Mouse (Mus musculus): ENCODE data around the gene Trpm5. TPM values are rescaled to one million over a fixed set of nuclear protein-coding genes. Genes with fewer than 3 reads are reported as not detected.

Trpm5 gene
- polyA plus RNA-seq, 1 experiment from 2014 or later, result 6.9 TPM

DNA sequence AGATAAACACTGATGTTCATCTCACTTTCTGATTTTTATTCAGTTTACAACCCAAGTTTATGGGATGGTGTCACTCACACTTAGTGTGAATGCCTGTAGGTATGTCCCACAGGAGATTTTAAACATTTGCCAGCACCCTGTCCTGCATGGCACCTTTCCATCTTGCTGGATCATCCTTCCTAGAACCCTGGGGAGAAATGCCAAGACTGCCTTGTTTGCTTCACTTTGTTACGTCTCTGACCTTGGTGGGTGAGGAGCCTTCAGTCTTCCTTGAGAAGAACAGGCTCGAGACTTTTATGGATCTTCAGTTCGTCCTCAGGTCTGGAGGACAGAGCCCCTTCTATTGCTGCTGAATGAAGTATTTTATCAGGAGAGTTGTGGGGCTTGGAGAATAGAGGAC is 45.1 kb downstream of the Trpm5 start:
- Histone ChIP-seq H3K27ac (ENCODE audit: low read length) (no peak overlapping the region), H3K9ac (replicated peaks; ENCODE audit: low read length) (no peak overlapping the region), H3K4me2 (replicated peaks; ENCODE audit: low read depth, low read length) (no peak overlapping the region), H3K4me3 (ENCODE audit: low read length) (no peak overlapping the region), H3K27me3 (ENCODE audit: insufficient read depth, low read length) (no peaks in the 10 kb centered on the region), H3K36me3 (ENCODE audit: insufficient read depth, low read length) (no peaks in the 10 kb centered on the region), H3K4me1 (ENCODE audit: insufficient read depth, low read length) (peaks cover 10% of the 10 kb centered on the region), H3K9me3 (ENCODE audit: low read length) (peaks cover 4% of the 10 kb centered on the region; the same call in 1 of the 2 replicates)
- ATAC-seq (ENCODE audit: low FRiP score, low TSS enrichment), result no peak
- WGBS, result 82% methylated on average over 3 of the region's 3 CpGs

DNA sequence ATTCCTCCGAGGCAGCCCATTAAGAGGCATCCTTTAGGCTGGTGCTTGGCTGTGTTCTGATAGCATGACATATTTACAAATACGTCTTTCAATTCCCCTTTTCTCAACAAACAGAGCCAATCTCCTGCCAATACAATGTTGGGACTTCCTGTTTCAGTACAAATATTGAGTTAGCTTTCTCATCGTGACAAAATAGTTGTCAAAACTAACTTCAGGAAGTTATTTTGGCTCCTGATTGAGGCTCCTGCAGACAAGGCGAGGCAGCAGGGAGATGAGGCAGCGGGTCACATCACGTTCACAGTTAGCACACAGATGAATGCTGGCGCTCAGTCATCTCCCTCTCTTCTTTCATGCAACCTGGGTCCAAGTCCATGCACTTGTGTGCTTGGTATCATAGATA is 48.1 kb downstream of the Trpm5 start:
- H3K4me3 ChIP-seq (ENCODE audit: low read length), result no peak overlapping the region
- H3K4me1 ChIP-seq (ENCODE audit: insufficient read depth, low read length), result peaks cover 11% of the 10 kb centered on the region; the same call in 1 of the 2 replicates
- no peaks in the 10 kb centered on the region for H3K36me3 ChIP-seq (ENCODE audit: insufficient read depth, low read length)
- WGBS, result 77% methylated on average over 7 of the region's 7 CpGs
- ATAC-seq (ENCODE audit: low FRiP score, low TSS enrichment), result no peak
- H3K9ac ChIP-seq (replicated peaks; ENCODE audit: low read length), result no peak overlapping the region
- H3K27me3 ChIP-seq (ENCODE audit: insufficient read depth, low read length), result no peaks in the 10 kb centered on the region
- no peak overlapping the region for H3K27ac ChIP-seq (ENCODE audit: low read length)
- H3K9me3 ChIP-seq (ENCODE audit: low read length), result peaks cover 4% of the 10 kb centered on the region; the same call in 1 of the 2 replicates
- H3K4me2 ChIP-seq (replicated peaks; ENCODE audit: low read depth, low read length), result no peak overlapping the region

DNA sequence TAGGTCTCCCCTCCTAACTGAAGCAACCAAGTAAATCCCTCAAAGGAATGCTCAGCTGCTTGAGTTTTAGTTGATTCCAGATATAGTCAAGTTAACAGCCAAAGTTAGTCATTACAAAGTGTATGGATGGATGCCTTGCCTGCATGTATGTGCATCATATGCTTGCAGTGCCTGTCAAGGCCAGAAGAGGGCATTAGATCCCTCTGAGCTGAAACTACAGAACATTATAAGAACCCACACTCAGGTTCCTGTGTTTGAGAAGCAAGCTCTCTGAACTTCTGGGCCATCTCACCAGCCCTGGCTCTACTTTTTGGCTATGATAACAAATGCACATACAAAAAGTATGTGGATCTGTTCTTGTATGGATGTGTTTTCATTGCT is 49.6 kb downstream of the Trpm5 start:
- H3K4me3 ChIP-seq (ENCODE audit: low read length), result no peak overlapping the region
- H3K9me3 ChIP-seq (ENCODE audit: low read length), result peaks cover 4% of the 10 kb centered on the region; the same call in 1 of the 2 replicates
- H3K4me1 ChIP-seq (ENCODE audit: insufficient read depth, low read length), result peaks cover 14% of the 10 kb centered on the region; the same call in 1 of the 2 replicates
- no peak overlapping the region for H3K9ac ChIP-seq (replicated peaks; ENCODE audit: low read length)
- no peak for ATAC-seq (ENCODE audit: low FRiP score, low TSS enrichment)
- H3K27ac ChIP-seq (ENCODE audit: low read length), result no peak overlapping the region
- no peaks in the 10 kb centered on the region for H3K27me3 ChIP-seq (ENCODE audit: insufficient read depth, low read length)
- no peak overlapping the region for H3K4me2 ChIP-seq (replicated peaks; ENCODE audit: low read depth, low read length)
- no peaks in the 10 kb centered on the region for H3K36me3 ChIP-seq (ENCODE audit: insufficient read depth, low read length)

DNA sequence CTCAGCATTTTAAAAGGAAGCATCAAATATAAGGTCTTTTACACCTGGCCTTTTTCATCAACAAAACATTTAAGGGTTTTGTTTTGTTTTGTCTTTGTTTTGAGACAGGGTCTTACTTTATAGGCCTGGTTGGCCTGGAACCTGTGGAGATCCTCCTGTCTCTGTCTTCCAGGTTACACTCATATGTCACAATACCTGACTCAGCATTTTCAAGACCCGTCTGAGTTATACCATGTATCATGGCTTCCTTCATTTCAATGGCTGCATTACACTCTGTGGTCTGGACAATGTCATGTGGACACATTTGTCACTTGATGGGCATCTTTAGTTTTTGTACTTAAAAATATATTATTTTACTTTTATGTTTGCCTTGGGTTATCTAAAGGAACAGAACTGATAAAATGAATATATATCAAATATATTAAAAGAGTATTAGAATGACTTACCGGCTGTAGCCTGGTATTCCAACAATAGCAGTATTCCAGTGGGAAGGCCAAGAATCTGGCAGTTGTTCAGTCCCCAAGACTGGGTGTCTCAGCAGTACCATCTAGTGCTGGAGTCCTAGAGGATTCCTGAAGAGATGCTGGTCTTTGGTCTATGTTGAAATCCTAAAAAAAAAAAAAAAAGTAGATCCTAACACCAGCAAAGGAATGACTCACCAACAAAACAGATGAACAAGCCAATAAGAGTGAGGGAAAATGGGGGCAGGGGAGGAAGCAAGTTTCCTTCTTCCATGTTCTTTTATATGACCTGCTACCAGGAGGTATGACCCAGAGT is 50.2 kb downstream of the Trpm5 start:
- Histone ChIP-seq H3K27me3 (ENCODE audit: insufficient read depth, low read length) (no peaks in the 10 kb centered on the region), H3K4me3 (ENCODE audit: low read length) (no peak overlapping the region), H3K9me3 (ENCODE audit: low read length) (peaks cover 4% of the 10 kb centered on the region; the same call in 1 of the 2 replicates), H3K4me1 (ENCODE audit: insufficient read depth, low read length) (peaks cover 14% of the 10 kb centered on the region; the same call in 1 of the 2 replicates), H3K36me3 (ENCODE audit: insufficient read depth, low read length) (no peaks in the 10 kb centered on the region), H3K4me2 (replicated peaks; ENCODE audit: low read depth, low read length) (no peak overlapping the region), H3K27ac (ENCODE audit: low read length) (no peak overlapping the region), H3K9ac (replicated peaks; ENCODE audit: low read length) (no peak overlapping the region)
- ATAC-seq (ENCODE audit: low FRiP score, low TSS enrichment), result no peak
- 90% methylated on average over 2 of the region's 2 CpGs for WGBS

- H3K4me1 ChIP-seq (ENCODE audit: insufficient read depth, low read length), result peaks cover 14% of the 10 kb centered on the region; the same call in 1 of the 2 replicates
- no peaks in the 10 kb centered on the region for H3K36me3 ChIP-seq (ENCODE audit: insufficient read depth, low read length)
- no peak overlapping the region for H3K9ac ChIP-seq (replicated peaks; ENCODE audit: low read length)
- no peak overlapping the region for H3K4me3 ChIP-seq (ENCODE audit: low read length)
- H3K9me3 ChIP-seq (ENCODE audit: low read length), result peaks cover 4% of the 10 kb centered on the region; the same call in 1 of the 2 replicates
- peak overlapping the region; percentile 69; the same call in 1 of the 2 replicates for H3K27ac ChIP-seq (ENCODE audit: low read length)
- 70% methylated on average over 3 of the region's 3 CpGs for WGBS
- no peaks in the 10 kb centered on the region for H3K27me3 ChIP-seq (ENCODE audit: insufficient read depth, low read length)
- no peak overlapping the region for H3K4me2 ChIP-seq (replicated peaks; ENCODE audit: low read depth, low read length)
- ATAC-seq (ENCODE audit: low FRiP score, low TSS enrichment), result no peak
Measured at GRCm38 (mm10) chr7:143042897-143043300, 51.5 kb downstream of the Trpm5 start.

GRCm38 (mm10) chr7:143042089-143042488 is 52.4 kb downstream of the Trpm5 start:
- ATAC-seq (ENCODE audit: low FRiP score, low TSS enrichment), result peak; percentile 78
- H3K4me3 ChIP-seq (ENCODE audit: low read length), result no peak overlapping the region
- 55% methylated on average over 3 of the region's 3 CpGs for WGBS
- H3K36me3 ChIP-seq (ENCODE audit: insufficient read depth, low read length), result no peaks in the 10 kb centered on the region
- peak overlapping the region; percentile 69 for H3K27ac ChIP-seq (ENCODE audit: low read length)
- H3K9me3 ChIP-seq (ENCODE audit: low read length), result peaks cover 4% of the 10 kb centered on the region; the same call in 1 of the 2 replicates
- H3K27me3 ChIP-seq (ENCODE audit: insufficient read depth, low read length), result no peaks in the 10 kb centered on the region
- no peak overlapping the region for H3K9ac ChIP-seq (replicated peaks; ENCODE audit: low read length)
- H3K4me2 ChIP-seq (replicated peaks; ENCODE audit: low read depth, low read length), result no peak overlapping the region
- H3K4me1 ChIP-seq (ENCODE audit: insufficient read depth, low read length), result peaks cover 14% of the 10 kb centered on the region; the same call in 1 of the 2 replicates

GRCm38 (mm10) chr7:143041138-143041822 is 53.2 kb downstream of the Trpm5 start:
- no peak overlapping the region for H3K4me2 ChIP-seq (replicated peaks; ENCODE audit: low read depth, low read length)
- peaks cover 4% of the 10 kb centered on the region; the same call in 1 of the 2 replicates for H3K9me3 ChIP-seq (ENCODE audit: low read length)
- H3K9ac ChIP-seq (replicated peaks; ENCODE audit: low read length), result no peak overlapping the region
- H3K27ac ChIP-seq (ENCODE audit: low read length), result peak overlapping the region; percentile 67; the same call in 1 of the 2 replicates
- H3K36me3 ChIP-seq (ENCODE audit: insufficient read depth, low read length), result no peaks in the 10 kb centered on the region
- H3K4me3 ChIP-seq (ENCODE audit: low read length), result no peak overlapping the region
- no peaks in the 10 kb centered on the region for H3K27me3 ChIP-seq (ENCODE audit: insufficient read depth, low read length)
- H3K4me1 ChIP-seq (ENCODE audit: insufficient read depth, low read length), result peaks cover 14% of the 10 kb centered on the region; the same call in 1 of the 2 replicates
- ATAC-seq (ENCODE audit: low FRiP score, low TSS enrichment), result no peak; the same call in 1 of the 2 replicates
- 76% methylated on average over 3 of the region's 3 CpGs for WGBS

DNA sequence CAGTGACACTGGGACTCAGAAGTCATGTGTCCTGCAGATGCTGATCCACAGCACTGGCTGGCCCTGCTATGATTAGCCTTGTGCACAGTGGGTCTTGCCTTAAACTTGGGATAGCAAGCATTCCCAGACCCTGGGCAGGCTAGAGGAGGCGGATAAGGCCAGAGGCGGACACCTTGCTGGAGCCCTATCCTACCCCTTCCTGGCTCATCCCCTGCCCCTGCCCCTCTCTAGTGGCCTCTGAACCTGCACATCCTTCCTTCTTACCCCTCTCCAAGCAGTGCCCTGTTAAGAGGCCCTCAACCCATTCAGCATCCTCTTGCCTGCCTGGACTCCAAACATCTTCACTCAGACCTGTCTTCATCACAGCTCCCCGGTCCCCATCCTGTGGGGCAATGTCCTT is 53.9 kb downstream of the Trpm5 start:
- 93% methylated on average over 3 of the region's 3 CpGs for WGBS
- ATAC-seq (ENCODE audit: low FRiP score, low TSS enrichment), result no peak

GRCm38 (mm10) chr7:143038174-143038931 is 56.1 kb downstream of the Trpm5 start:
- ATAC-seq (ENCODE audit: low FRiP score, low TSS enrichment), result no peak
- Histone ChIP-seq H3K9me3 (ENCODE audit: low read length) (no peaks in the 10 kb centered on the region), H3K4me3 (ENCODE audit: low read length) (no peak overlapping the region), H3K27ac (ENCODE audit: low read length) (no peak overlapping the region), H3K9ac (replicated peaks; ENCODE audit: low read length) (no peak overlapping the region), H3K4me2 (replicated peaks; ENCODE audit: low read depth, low read length) (no peak overlapping the region), H3K36me3 (ENCODE audit: insufficient read depth, low read length) (no peaks in the 10 kb centered on the region), H3K27me3 (ENCODE audit: insufficient read depth, low read length) (no peaks in the 10 kb centered on the region), H3K4me1 (ENCODE audit: insufficient read depth, low read length) (peaks cover 14% of the 10 kb centered on the region; the same call in 1 of the 2 replicates)
- WGBS, result 88% methylated on average over 3 of the region's 3 CpGs

More for the DNA sequence above, 53.9 kb downstream of the Trpm5 start:
- H3K27me3 ChIP-seq (ENCODE audit: insufficient read depth, low read length), result no peaks in the 10 kb centered on the region
- peaks cover 4% of the 10 kb centered on the region; the same call in 1 of the 2 replicates for H3K9me3 ChIP-seq (ENCODE audit: low read length)
- H3K9ac ChIP-seq (replicated peaks; ENCODE audit: low read length), result no peak overlapping the region
- H3K4me3 ChIP-seq (ENCODE audit: low read length), result no peak overlapping the region
- no peak overlapping the region for H3K27ac ChIP-seq (ENCODE audit: low read length)
- H3K4me1 ChIP-seq (ENCODE audit: insufficient read depth, low read length), result peaks cover 14% of the 10 kb centered on the region; the same call in 1 of the 2 replicates
- H3K36me3 ChIP-seq (ENCODE audit: insufficient read depth, low read length), result no peaks in the 10 kb centered on the region
- H3K4me2 ChIP-seq (replicated peaks; ENCODE audit: low read depth, low read length), result no peak overlapping the region

Measured in kidney, embryonic 16.5 days (tissue).